Mouse (Mus musculus): ENCODE data around the gene Akr1a1. TPM values are rescaled to one million over a fixed set of nuclear protein-coding genes. Genes with fewer than 3 reads are reported as not detected.

Gene Akr1a1
- total RNA-seq (2023): 100 to 1,000 TPM; 454 to 549 TPM

DNA sequence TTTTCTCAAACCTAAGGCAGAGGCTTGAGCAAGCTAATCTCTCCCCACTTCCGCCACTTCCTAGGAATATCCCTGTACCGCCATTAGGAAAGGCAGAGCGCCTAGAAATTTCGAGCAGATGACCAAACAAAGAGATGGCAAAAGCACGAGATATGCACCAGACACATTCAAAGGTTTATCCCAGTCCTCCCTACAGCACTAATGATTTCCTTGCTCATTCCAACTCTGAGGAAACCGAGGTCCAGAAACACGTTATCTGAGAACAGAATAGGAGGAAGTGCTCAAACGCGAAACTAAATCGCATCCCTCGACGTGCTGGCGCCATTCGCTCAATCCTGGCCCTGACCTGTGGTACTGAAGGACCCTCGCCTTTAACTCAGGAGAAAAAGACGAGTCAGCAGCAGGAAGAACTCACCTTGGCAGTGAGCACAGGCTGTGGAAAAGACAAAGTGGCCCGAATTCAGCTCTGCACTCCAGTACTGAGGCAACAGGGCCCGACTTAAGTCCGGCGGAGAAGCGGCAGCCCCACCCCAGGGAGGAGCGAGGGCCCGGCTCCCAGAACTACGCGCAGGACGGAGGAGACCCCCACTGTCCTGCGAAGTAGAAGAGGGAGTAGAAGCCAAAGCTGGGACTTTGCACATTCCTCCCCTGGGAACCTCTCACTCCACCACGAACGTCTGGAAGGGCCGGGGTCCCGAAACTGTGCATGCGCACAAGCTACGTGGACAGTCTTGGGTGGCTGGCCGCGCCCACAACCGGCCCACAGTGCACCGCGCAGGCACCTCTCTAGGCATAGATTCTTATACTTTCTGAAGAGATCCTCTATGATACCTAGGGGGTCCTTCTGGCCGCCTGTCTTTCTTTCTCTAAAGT is at the start of gene Akr1a1:
Akr1a1 (minus strand) TSS at position 757 of the 873 bp plus-strand sequence.

DNA sequence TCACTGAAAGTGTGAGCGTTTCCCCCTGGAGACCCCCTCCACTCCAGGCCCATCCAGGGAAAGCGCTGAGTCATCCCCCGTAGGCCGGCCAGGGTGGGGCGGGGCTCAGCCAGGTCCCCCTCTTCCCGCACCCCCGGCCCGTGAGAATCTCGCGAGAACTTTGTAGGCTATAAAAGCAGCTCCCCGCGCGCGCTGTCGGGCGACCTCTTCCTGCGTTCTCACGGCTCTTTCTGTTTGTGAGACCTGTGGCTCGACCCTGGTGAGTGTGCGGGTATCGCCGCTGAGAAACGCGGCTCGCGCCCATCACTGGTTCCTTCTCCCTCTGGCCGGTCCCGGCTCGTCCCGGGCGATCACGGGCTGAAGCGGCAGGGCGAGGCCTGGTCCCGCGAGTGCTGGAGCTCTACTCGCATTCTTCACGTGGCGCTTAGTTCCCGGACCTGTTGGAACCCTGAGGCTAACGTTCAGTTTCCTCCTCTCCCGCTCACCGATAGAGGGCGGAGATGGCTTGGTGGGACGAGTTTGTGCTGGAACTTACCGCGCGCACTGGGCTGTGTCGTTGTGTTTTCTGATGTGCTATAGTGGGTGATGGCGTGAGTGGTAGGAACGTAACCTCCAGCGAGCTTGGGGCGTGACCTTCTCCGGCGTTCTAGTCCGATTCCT is 34.1 kb upstream of the Akr1a1 start, which contains the start of gene Prdx1:
Prdx1 (plus strand) TSS at position 143 of the 660 bp plus-strand sequence.

DNA sequence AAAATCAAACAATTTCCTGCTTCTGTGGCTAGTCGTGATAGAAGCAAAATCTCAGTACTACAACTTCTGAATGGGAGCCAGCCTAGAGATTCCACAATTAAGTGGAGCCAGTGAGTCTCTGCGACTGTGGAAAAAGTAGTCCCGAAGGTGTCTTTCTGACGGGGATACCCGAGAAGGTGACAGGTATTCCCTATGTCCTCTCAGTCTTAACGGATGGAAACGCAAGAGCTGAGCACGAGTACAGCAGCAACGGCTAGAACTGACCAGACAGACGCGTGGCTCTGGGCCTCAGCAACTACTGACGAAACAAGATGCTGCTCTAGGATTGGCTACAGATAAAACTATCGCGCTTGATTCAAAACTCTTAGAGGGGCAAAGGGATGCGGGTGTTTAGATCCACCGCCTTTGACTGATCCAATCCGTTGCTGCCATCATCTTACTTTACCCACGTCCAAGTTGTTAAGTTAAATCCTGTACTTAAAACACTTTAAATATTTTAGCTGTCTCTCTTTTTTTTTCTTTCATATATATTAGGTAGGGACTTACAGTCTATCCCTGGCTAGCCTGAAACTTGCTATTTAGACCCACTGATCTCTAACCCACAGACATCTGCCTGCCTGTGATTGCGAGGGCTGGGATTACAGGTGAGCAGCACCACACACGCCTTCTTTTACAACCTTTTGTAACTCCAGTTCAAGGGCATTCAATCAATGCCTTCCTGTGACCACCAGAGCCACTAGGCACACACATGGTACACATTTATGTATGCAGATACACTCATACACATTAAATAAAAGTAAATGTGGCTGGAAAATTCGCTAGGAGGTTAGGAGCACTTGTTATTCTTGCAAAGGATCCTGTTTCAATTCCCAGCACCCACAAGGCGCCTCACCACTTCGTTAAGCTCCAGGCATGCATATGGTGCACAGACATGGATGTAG is 23.5 kb downstream of the Akr1a1 start, which contains the start of gene Nasp:
Nasp (minus strand) TSS at position 220 of the 941 bp plus-strand sequence.

DNA sequence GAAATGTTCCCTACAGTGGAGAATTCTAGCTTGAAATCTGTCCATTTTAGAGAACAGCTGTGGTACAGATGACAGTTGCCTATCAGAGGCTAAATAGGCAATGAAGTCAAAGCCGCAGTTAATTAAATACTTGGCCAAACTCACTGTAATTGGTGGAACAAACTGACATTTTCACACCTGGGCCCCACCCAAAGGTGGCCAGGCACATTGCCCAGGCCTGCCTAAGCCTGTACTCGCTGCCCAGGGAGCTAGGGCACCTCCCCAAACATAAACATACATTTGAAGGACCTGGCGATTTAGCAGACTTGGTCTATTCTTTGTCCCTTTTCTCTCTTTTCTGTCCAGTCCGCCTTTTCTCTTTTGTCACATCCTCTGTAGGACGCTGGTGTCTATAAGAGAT is 55.1 kb downstream of the Akr1a1 start, which contains the start of gene Ccdc17:
Ccdc17 (plus strand) TSS at position 276 of the 400 bp plus-strand sequence.

Other genes starting within 250 kb of the Akr1a1 start
- gene Mast2, start 187.5 kb downstream of the Akr1a1 start, total RNA-seq (2023): 10 to 100 TPM; 15.4 to 22.0 TPM
- 1 to 10 TPM; 8.8 to 9.1 TPM for gene Ipp, start 144.1 kb downstream of the Akr1a1 start, total RNA-seq (2023)
- gene Tmem69, start 95.7 kb downstream of the Akr1a1 start, total RNA-seq (2023): 10 to 100 TPM in 1 of 2 experiments, 1 to 10 TPM in 1; 9.0 to 11.8 TPM
- gene Gpbp1l1, start 94.0 kb downstream of the Akr1a1 start, total RNA-seq (2023): 10 to 100 TPM; 77.5 to 82.1 TPM
- gene Ccdc17, start 55.0 kb downstream of the Akr1a1 start, total RNA-seq (2023): 1 to 10 TPM; 7.9 to 8.1 TPM
- gene Nasp, start 23.7 kb downstream of the Akr1a1 start, total RNA-seq (2023): 10 to 100 TPM; 26.8 to 31.5 TPM
- 100 to 1,000 TPM; 290 to 366 TPM for gene Prdx1, start 33.9 kb upstream of the Akr1a1 start, total RNA-seq (2023)
- gene Mmachc, start 56.7 kb upstream of the Akr1a1 start, total RNA-seq (2023): 1 to 10 TPM; 2.5 to 4.1 TPM
- 10 to 100 TPM; 12.4 to 19.0 TPM for gene Ccdc163, start 56.8 kb upstream of the Akr1a1 start, total RNA-seq (2023)
- 10 to 100 TPM in 1 of 2 experiments, 1 to 10 TPM in 1; 9.7 to 11.5 TPM for gene Tesk2, start 69.3 kb upstream of the Akr1a1 start, total RNA-seq (2023)
- 10 to 100 TPM; 21.5 to 23.0 TPM for gene Toe1, start 156.0 kb upstream of the Akr1a1 start, total RNA-seq (2023)
- 1 to 10 TPM; 3.3 to 3.6 TPM for gene Mutyh, start 156.0 kb upstream of the Akr1a1 start, total RNA-seq (2023)
- gene Hpdl, start 170.0 kb upstream of the Akr1a1 start, total RNA-seq (2023): not detected
- not detected for gene Zswim5, start 225.7 kb upstream of the Akr1a1 start, total RNA-seq (2023)

Data from monocyte, adult 59 days (primary cell).